Mouse (Mus musculus) CH12.LX (cell line): ENCODE data around the gene Amn1. TPM values are rescaled to one million over a fixed set of nuclear protein-coding genes. Genes with fewer than 3 reads are reported as not detected.

Experiments used
- DNase-seq: peaks from one replicate; pipeline ENCODE4 v3.0.0-alpha.2; 2013; ENCODE audit errors: extremely low read depth
- H3K27ac ChIP-seq: 2 replicates; pipeline ENCODE4 v1.5.1; 2012; ENCODE audit warnings: low read depth, mild to moderate bottlenecking, control low read depth, moderate library complexity; ENCODE audit not compliant: insufficient read depth
- H3K27me3 ChIP-seq: replicated peaks from 2 replicates; pipeline ENCODE3; 2012; ENCODE audit warnings: inconsistent platforms
- H3K36me3 ChIP-seq, 2 experiments: replicated peaks in 1 of 2; 2 replicates each; pipeline versions ENCODE3 to v1.6.1; 2012; ENCODE audit warnings: inconsistent platforms in 1 of 2, low read length in 1 of 2, mild to moderate bottlenecking in 1 of 2, mixed read lengths in 1 of 2, moderate library complexity in 1 of 2; ENCODE audit not compliant: control insufficient read depth in 1 of 2, insufficient read depth in 1 of 2
- H3K4me1 ChIP-seq, 2 experiments: 2 replicates each; pipeline ENCODE4 v1.6.1; 2012; ENCODE audit warnings: inconsistent platforms in 1 of 2, moderate library complexity in 1 of 2; ENCODE audit not compliant: insufficient read depth in 2 of 2, control insufficient read depth in 1 of 2
- H3K4me2 ChIP-seq: 2 replicates; pipeline ENCODE4 v1.6.1; 2012; ENCODE audit warnings: low read depth, mild to moderate bottlenecking, control low read depth; ENCODE audit not compliant: poor library complexity, insufficient read depth, severe bottlenecking
- H3K4me3 ChIP-seq, 3 experiments: fragments of 150-350 bp in 1 of 3; sonication (generic) in 1 of 3; replicated peaks in 1 of 3; 2 replicates each; pipeline versions ENCODE3 to v1.5.1; 2011 to 2012; ENCODE audit warnings: low read depth in 2 of 3, low read length in 2 of 3, mild to moderate bottlenecking in 2 of 3, moderate library complexity in 2 of 3, control low read depth in 1 of 3, improper control_type of control experiment in 1 of 3, inconsistent platforms in 1 of 3, mixed read lengths in 1 of 3; ENCODE audit not compliant: poor library complexity in 1 of 3
- H3K79me2 ChIP-seq: replicated peaks from 2 replicates; pipeline ENCODE4 v1.6.1; 2012; ENCODE audit warnings: mild to moderate bottlenecking, moderate library complexity; ENCODE audit not compliant: control insufficient read depth, poor library complexity, insufficient read depth, severe bottlenecking; ENCODE audit errors: extremely low read depth
- H3K9ac ChIP-seq: 2 replicates; pipeline ENCODE4 v1.6.1; 2012; ENCODE audit warnings: low read depth, mild to moderate bottlenecking, control low read depth, moderate library complexity; ENCODE audit not compliant: insufficient read depth
- H3K9me3 ChIP-seq: replicated peaks from 2 replicates; pipeline ENCODE3; 2012; ENCODE audit warnings: low read length, inconsistent platforms, mixed read lengths
- BHLHE40 ChIP-seq: IDR thresholded peaks from 2 replicates; pipeline ENCODE4 v1.6.1; 2011; ENCODE audit warnings: mild to moderate bottlenecking, low read depth, low read length, improper control_type of control experiment
- CHD1 ChIP-seq: IDR thresholded peaks from 2 replicates; pipeline ENCODE4 v1.6.1; 2012; ENCODE audit warnings: low read depth, low read length, improper control_type of control experiment, inconsistent platforms
- CTCF ChIP-seq, 2 experiments: IDR thresholded peaks in 1 of 2; conservative IDR thresholded peaks in 1 of 2; 2 replicates each; pipeline ENCODE4 v1.5.1; 2011 to 2012; ENCODE audit warnings: low read depth in 2 of 2, low read length in 2 of 2, improper control_type of control experiment in 1 of 2, inconsistent platforms in 1 of 2, mild to moderate bottlenecking in 1 of 2, moderate library complexity in 1 of 2
- E2F4 ChIP-seq: IDR thresholded peaks from 2 replicates; pipeline ENCODE4 v1.6.1; 2011; ENCODE audit warnings: low read depth, low read length, improper control_type of control experiment; ENCODE audit not compliant: insufficient replicate concordance
- ELF1 ChIP-seq: IDR thresholded peaks from 2 replicates; pipeline ENCODE4 v1.6.1; 2014; ENCODE audit warnings: low read depth, mild to moderate bottlenecking, inconsistent platforms, low read length, improper control_type of control experiment
- ETS1 ChIP-seq: conservative IDR thresholded peaks from 2 replicates; pipeline ENCODE4 v1.6.1; 2012; ENCODE audit warnings: low read depth, mild to moderate bottlenecking, inconsistent platforms, low read length, improper control_type of control experiment, moderate library complexity
- HCFC1 ChIP-seq: IDR thresholded peaks from 2 replicates; pipeline ENCODE4 v1.6.1; 2012; ENCODE audit warnings: low read depth, mild to moderate bottlenecking, inconsistent platforms, low read length, improper control_type of control experiment
- IRF4 ChIP-seq: IDR thresholded peaks from 2 replicates; pipeline ENCODE4 v1.6.1; 2014; ENCODE audit warnings: low read depth, mild to moderate bottlenecking, inconsistent platforms, low read length, improper control_type of control experiment
- JUN ChIP-seq: IDR thresholded peaks from 2 replicates; pipeline ENCODE4 v1.6.1; 2011; ENCODE audit warnings: low read depth, mild to moderate bottlenecking, low read length, improper control_type of control experiment, moderate library complexity; ENCODE audit not compliant: insufficient read depth
- MAX ChIP-seq: IDR thresholded peaks from 2 replicates; pipeline ENCODE4 v1.6.1; 2011; ENCODE audit warnings: low read length, improper control_type of control experiment
- MAZ ChIP-seq: IDR thresholded peaks from 2 replicates; pipeline ENCODE4 v1.6.1; 2012; ENCODE audit warnings: low read depth, mild to moderate bottlenecking, inconsistent platforms, low read length, improper control_type of control experiment, moderate library complexity
- MXI1 ChIP-seq: IDR thresholded peaks from 2 replicates; pipeline ENCODE4 v1.6.1; 2011; ENCODE audit warnings: mild to moderate bottlenecking, low read depth, low read length, improper control_type of control experiment
- NELFE ChIP-seq: IDR thresholded peaks from 2 replicates; pipeline ENCODE4 v1.6.1; 2011; ENCODE audit warnings: low read depth, low read length, improper control_type of control experiment
- PAX5 ChIP-seq: IDR thresholded peaks from 2 replicates; pipeline ENCODE4 v1.6.1; 2012; ENCODE audit warnings: low read length, inconsistent platforms, mixed read lengths
- POLR2AphosphoS2 ChIP-seq: IDR thresholded peaks from 2 replicates; pipeline ENCODE4 v1.6.1; 2011; ENCODE audit warnings: low read depth, low read length, improper control_type of control experiment
- RAD21 ChIP-seq: IDR thresholded peaks from 2 replicates; pipeline ENCODE4 v1.6.1; 2011; ENCODE audit warnings: low read depth, mild to moderate bottlenecking, low read length, improper control_type of control experiment, moderate library complexity
- RCOR1 ChIP-seq: conservative IDR thresholded peaks from 2 replicates; pipeline ENCODE4 v1.6.1; 2012; ENCODE audit warnings: low read depth, mild to moderate bottlenecking, inconsistent platforms, low read length, improper control_type of control experiment
- SMC3 ChIP-seq: IDR thresholded peaks from 2 replicates; pipeline ENCODE4 v1.6.1; 2011; ENCODE audit warnings: low read depth, low read length, improper control_type of control experiment
- TCF12 ChIP-seq: IDR thresholded peaks from 2 replicates; pipeline ENCODE4 v1.6.1; 2014; ENCODE audit warnings: low read depth, mild to moderate bottlenecking, inconsistent platforms, low read length, improper control_type of control experiment
- UBTF ChIP-seq: IDR thresholded peaks from 2 replicates; pipeline ENCODE4 v1.6.1; 2012; ENCODE audit warnings: low read depth, mild to moderate bottlenecking, inconsistent platforms, low read length, improper control_type of control experiment, moderate library complexity
- USF1 ChIP-seq: IDR thresholded peaks from 2 replicates; pipeline ENCODE4 v1.6.1; 2014; ENCODE audit warnings: low read depth, mild to moderate bottlenecking, inconsistent platforms, low read length, improper control_type of control experiment
- ZKSCAN1 ChIP-seq: IDR thresholded peaks from 2 replicates; pipeline ENCODE4 v1.6.1; 2012; ENCODE audit warnings: low read depth, inconsistent platforms, low read length, improper control_type of control experiment, borderline replicate concordance
- ZMIZ1 ChIP-seq: IDR thresholded peaks from 2 replicates; pipeline ENCODE4 v1.6.1; 2012; ENCODE audit warnings: low read depth, mild to moderate bottlenecking, inconsistent platforms, low read length, improper control_type of control experiment
- ZNF384 ChIP-seq: IDR thresholded peaks from 2 replicates; pipeline ENCODE4 v1.6.1; 2012; ENCODE audit warnings: low read depth, low read length, improper control_type of control experiment, inconsistent platforms
- dilution Hi-C: fragments of 300-500 bp; cut with MboI; formaldehyde crosslinking; loops from 2 replicates; pipeline ENCODE4 v1.14.3; 2020; ENCODE audit warnings: low sequenced_read_pairs; ENCODE audit not compliant: extremely low pct_unique_long_range_greater_than_20kb, extremely low pct_ligation_motif_present
- in situ Hi-C: fragments of 300-500 bp; cut with MboI; formaldehyde crosslinking; loops from 3 replicates; pipeline ENCODE4 v1.14.3; 2019; ENCODE audit warnings: low sequenced_read_pairs, low pct_ligation_motif_present, low pct_unique_long_range_greater_than_20kb, mixed read lengths
- polyA plus RNA-seq: library from polyadenylated mRNA; unstranded; fragments of >175 nt; gene quantifications from 2 replicates; pipeline ENCODE4 v1.2.1, GENCODE M21; 2012; ENCODE audit warnings: low read depth; ENCODE audit not compliant: insufficient read length
- total RNA-seq, 2 experiments: library from RNA; depleted of rRNA; stranded (reverse); fragments of 300-350 nt in 1 of 2; fragments of >200 nt in 1 of 2; gene quantifications; 2 replicates each; pipeline ENCODE4 v1.2.3; 2012 to 2014

The Amn1 gene
- total and polyA plus RNA-seq, 3 experiments = 3.2 to 8.9 (median 6.3) TPM

- dilution Hi-C loops = no loop called here
- TF ChIP-seq BHLHE40 = no peak
- TF ChIP-seq ETS1 = no peak
- no peak overlapping the region for H3K4me2 ChIP-seq
Measured at GRCm38 (mm10) chr6:149198572-149198971, 10.1 kb upstream of the Amn1 start.

DNA sequence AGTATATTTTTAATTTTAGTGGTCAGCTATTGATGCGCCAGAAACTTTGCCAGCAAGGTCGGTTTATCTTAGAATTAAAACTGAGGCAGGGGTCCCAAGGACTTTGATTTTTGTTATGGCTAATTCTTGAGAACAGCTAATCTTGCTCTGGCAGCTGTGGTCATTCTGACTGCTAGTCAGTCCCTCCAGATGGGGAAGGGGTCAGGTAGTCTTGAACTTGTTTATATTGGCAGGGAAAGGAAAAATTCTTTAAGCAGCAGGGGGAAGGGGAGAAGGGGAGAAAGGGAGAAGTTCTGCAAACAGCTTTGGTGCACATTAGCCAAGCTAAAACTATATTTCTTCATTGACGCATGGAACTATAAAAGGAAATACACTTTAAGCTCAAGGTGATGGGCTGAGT, 8.6 kb upstream of the Amn1 start:
- no peak overlapping the region for H3K4me2 ChIP-seq
- H3K36me3 ChIP-seq = no peaks in the 10 kb centered on the region
- TF ChIP-seq POLR2AphosphoS2 (no peak), CHD1 (no peak), UBTF (no peak), MAX (no peak), MXI1 (no peak), RCOR1 (no peak), BHLHE40 (no peak), IRF4 (no peak), ZMIZ1 (no peak)
- dilution Hi-C loops = no loop called here
- H3K4me1 ChIP-seq = peaks cover 0 to 16% of the 10 kb centered on the region in 2 experiments; a peak in 2 of 4 replicates
- H3K79me2 ChIP-seq = no peaks in the 10 kb centered on the region
- H3K4me3 ChIP-seq = no peak overlapping the region
- in situ Hi-C loops = no loop called here
- no peak overlapping the region for H3K9ac ChIP-seq
- no peaks in the 10 kb centered on the region for H3K9me3 ChIP-seq
- DNase-seq = no peak
- no peaks in the 10 kb centered on the region for H3K27me3 ChIP-seq
- no peak overlapping the region for H3K27ac ChIP-seq

More at GRCm38 (mm10) chr6:149198572-149198971, 10.1 kb upstream of the Amn1 start:
- H3K4me3 ChIP-seq = no peak overlapping the region
- peaks cover 0 to 9% of the 10 kb centered on the region in 2 experiments; a peak in 2 of 4 replicates for H3K4me1 ChIP-seq
- H3K27ac ChIP-seq = no peak overlapping the region
- H3K9me3 ChIP-seq = no peaks in the 10 kb centered on the region
- H3K27me3 ChIP-seq = no peaks in the 10 kb centered on the region
- H3K36me3 ChIP-seq = no peaks in the 10 kb centered on the region
- DNase-seq = no peak
- H3K79me2 ChIP-seq = no peaks in the 10 kb centered on the region
- in situ Hi-C loops = no loop called here
- no peak overlapping the region for H3K9ac ChIP-seq

DNA sequence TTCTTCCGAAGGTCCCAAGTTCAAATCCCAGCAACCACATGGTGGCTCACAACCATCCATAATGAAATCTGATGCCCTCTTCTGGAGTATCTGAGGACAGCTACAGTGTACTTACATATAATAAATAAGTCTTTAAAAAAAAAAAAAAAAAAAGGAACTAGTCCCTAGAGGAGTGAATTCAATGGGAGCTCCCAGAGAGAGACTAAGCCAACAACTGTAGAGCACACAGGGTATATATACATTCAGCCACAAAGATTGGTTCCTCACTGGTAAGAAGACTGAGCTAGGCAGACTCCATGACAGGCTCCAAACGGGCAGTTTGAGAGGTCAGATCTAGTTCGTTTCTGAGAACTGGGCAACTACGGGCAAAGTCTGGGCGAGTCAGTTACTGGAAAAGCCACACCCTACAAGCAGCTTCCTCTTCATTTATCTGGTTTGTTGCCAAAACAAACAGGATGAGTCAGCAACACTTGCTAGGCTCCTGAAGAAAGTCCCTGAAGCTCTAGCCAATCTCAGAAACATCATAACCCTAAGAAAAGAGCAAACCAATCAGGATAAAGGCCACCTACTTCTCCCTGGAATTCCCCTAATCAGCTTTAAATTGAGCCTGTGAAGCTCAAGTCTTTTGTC, 4.9 kb upstream of the Amn1 start:
- peak overlapping the region; percentile 74 for H3K27ac ChIP-seq
- H3K4me2 ChIP-seq = peak overlapping the region; percentile 38; the same call in 1 of the 2 replicates
- peak; percentile 79 for DNase-seq
- no peaks in the 10 kb centered on the region for H3K27me3 ChIP-seq
- no peak overlapping the region for H3K9ac ChIP-seq
- H3K4me1 ChIP-seq = peaks cover 0 to 22% of the 10 kb centered on the region in 2 experiments; a peak in 2 of 4 replicates
- dilution Hi-C loops = no loop called here
- in situ Hi-C loops = no loop called here
- H3K9me3 ChIP-seq = no peaks in the 10 kb centered on the region
- no peaks in the 10 kb centered on the region for H3K79me2 ChIP-seq
- no peak overlapping the region for H3K4me3 ChIP-seq
- H3K36me3 ChIP-seq = no peaks in the 10 kb centered on the region
- TF ChIP-seq MAZ (0 out of 2 replicates have a peak, but pooled peaks have one; percentile 25), ELF1 (0 out of 2 replicates have a peak, but pooled peaks have one; percentile 42), HCFC1 (no peak), BHLHE40 (no peak), USF1 (no peak), MXI1 (no peak), CTCF (conservative IDR thresholded peaks at IDR 0.05 in 1 of 2, IDR thresholded peaks at IDR 0.05 in 1 of 2; ENCODE audit: low read depth in 2 of 2, low read length in 2 of 2) (no peak), ZKSCAN1 (no peak), PAX5 (no peak), MAX (no peak), IRF4 (peak; percentile 52; the same call in 1 of the 2 replicates), E2F4 (no peak), ZMIZ1 (no peak), SMC3 (no peak), NELFE (no peak), RAD21 (no peak), JUN (peak; percentile 57), TCF12 (peak; percentile 44; the same call in 1 of the 2 replicates), ZNF384 (peak; percentile 70)
